Mouse (Mus musculus) c-Kit-positive CD71-negative TER-119-negative erythroid progenitor cells, embryonic 14.5 days (primary cell): ENCODE results near the gene Gng3.
"Not testable (repeated sequence)": the region's sequence is repeated elsewhere in the genome, so short reads cannot be mapped to it uniquely, and the experiment has no call there.

Experiments used
- DNase-seq: peaks from one replicate; pipeline ENCODE4 v3.0.0-alpha.2; 2013; ENCODE audit warnings: low read depth

The Gng3 gene

GRCm38 (mm10) chr19:8844371-8845129, 5.6 kb upstream of the Gng3 start:
- DNase-seq = peak; percentile 83

GRCm38 (mm10) chr19:8842961-8843360, 4.0 kb upstream of the Gng3 start:
- DNase-seq = no peak

- no peak for DNase-seq
These were observed 2.0 kb upstream of the Gng3 start for GRCm38 (mm10) chr19:8841012-8841411.

GRCm38 (mm10) chr19:8839908-8840791, 1.2 kb upstream of the Gng3 start:
- no peak for DNase-seq

- DNase-seq = no peak
These were observed 808 bp downstream of the Gng3 start for GRCm38 (mm10) chr19:8838041-8838730.

- peak; percentile 73 for DNase-seq
These were observed 1.7 kb downstream of the Gng3 start, which contains the start of gene Bscl2 for GRCm38 (mm10) chr19:8837251-8837791. Bscl2 (plus strand) TSS chr19:8837467.

GRCm38 (mm10) chr19:8836327-8836726, 2.7 kb downstream of the Gng3 start:
- DNase-seq = not testable (repeated sequence)

GRCm38 (mm10) chr19:8832971-8833370, 6.0 kb downstream of the Gng3 start:
- DNase-seq = no peak

GRCm38 (mm10) chr19:8831262-8831661, 7.7 kb downstream of the Gng3 start:
- DNase-seq = no peak

- DNase-seq = no peak
These were observed 8.3 kb downstream of the Gng3 start for GRCm38 (mm10) chr19:8830664-8831063.

- no peak for DNase-seq
These were observed 9.3 kb downstream of the Gng3 start, which contains the start of gene AC129217.1 for GRCm38 (mm10) chr19:8829660-8830059. AC129217.1 (plus strand) TSS chr19:8829773.

- no peak for DNase-seq
These were observed 16.3 kb downstream of the Gng3 start for GRCm38 (mm10) chr19:8822696-8823095.

GRCm38 (mm10) chr19:8821146-8821545, 17.8 kb downstream of the Gng3 start:
- DNase-seq = no peak

GRCm38 (mm10) chr19:8820424-8820956, 18.5 kb downstream of the Gng3 start:
- no peak for DNase-seq

GRCm38 (mm10) chr19:8819596-8820423, 19.2 kb downstream of the Gng3 start, which contains the start of gene Hnrnpul2:
Hnrnpul2 (plus strand) TSS chr19:8820010.
- DNase-seq = peak; percentile 96

- DNase-seq = peak; percentile 96
These were observed 20.0 kb downstream of the Gng3 start, which contains the start of gene Ttc9c for GRCm38 (mm10) chr19:8818801-8819595. Ttc9c (minus strand) TSS chr19:8819333.

- no peak for DNase-seq
These were observed 20.6 kb downstream of the Gng3 start for GRCm38 (mm10) chr19:8818301-8818798.

GRCm38 (mm10) chr19:8817001-8817400, 22.0 kb downstream of the Gng3 start:
- DNase-seq = no peak

- DNase-seq = no peak
These were observed 23.2 kb downstream of the Gng3 start for GRCm38 (mm10) chr19:8815812-8816211.

GRCm38 (mm10) chr19:8806810-8807209, 32.2 kb downstream of the Gng3 start:
- no peak for DNase-seq
